Mouse (Mus musculus): ENCODE results near the gene Kdm1b. TPM values are rescaled to one million over a fixed set of nuclear protein-coding genes. Genes with fewer than 3 reads are reported as not detected.

Kdm1b gene
- 15.4 and 16.1 TPM in 2 replicates for polyA plus RNA-seq (2014; fragmentation: Nextera tagmentation; extraction: Ambion mirVana)

DNA sequence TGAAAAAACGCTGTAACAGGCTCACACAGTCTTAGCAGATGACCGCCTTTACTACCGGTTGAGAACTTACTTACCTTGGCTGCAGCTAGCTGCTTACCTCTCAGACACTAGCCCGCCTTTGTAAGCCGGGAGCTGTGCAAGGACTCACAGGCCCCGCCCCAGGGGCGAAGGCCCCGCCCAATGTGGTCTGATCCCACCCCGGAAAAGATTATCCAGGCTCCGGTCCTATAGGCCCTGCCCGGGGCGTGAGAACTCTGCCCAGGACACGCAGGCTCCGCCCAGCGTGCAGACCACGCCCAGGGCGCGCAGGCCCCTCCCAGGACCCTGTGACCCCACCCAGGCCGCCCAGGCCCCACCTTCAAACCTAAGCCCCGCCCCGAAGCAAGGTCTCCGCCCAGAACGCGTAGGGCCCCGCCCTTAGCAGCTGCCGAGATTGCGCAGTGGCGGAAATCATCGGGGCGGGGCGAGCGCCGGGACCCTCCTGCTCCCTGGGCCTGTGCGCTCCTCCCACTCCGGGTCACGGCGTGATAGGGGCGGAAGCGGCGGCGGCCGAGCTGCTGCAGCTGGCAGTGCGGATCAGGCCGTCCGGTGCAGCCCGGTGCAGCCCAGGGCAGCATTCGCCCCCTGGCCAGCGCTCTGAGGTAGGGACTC, at the start of gene Kdm1b:
Gene Kdm1b (plus strand): TSS at position 470 of the 651 bp plus-strand sequence.
- H3K4me2 ChIP-seq (replicated peaks; ENCODE audit: low read depth, low read length), result peak within 1 kb of the TSS; percentile 100
- H3K27me3 ChIP-seq (ENCODE audit: control insufficient read depth, insufficient read depth, low read length), result no peaks in the 10 kb centered on the region
- H3K9ac ChIP-seq (replicated peaks; ENCODE audit: low read depth, low read length), result peak within 1 kb of the TSS; percentile 69
- H3K9me3 ChIP-seq (ENCODE audit: control insufficient read depth, low read depth, low read length), result no peaks in the 10 kb centered on the region
- peak within 1 kb of the TSS; percentile 79 for H3K4me3 ChIP-seq (ENCODE audit: low read depth, low read length)
- H3K36me3 ChIP-seq (ENCODE audit: control insufficient read depth, insufficient read depth, low read length), result no peaks in the 10 kb centered on the region
- peaks cover 11% of the 10 kb centered on the region; the same call in 1 of the 2 replicates for H3K4me1 ChIP-seq (ENCODE audit: control insufficient read depth, insufficient read depth, low read length)
- ATAC-seq (ENCODE audit: insufficient number of reproducible peaks, insufficient read depth, low FRiP score, low read depth), result peak; percentile 97
- WGBS, result under 1% methylated on average over 48 of the region's 48 CpGs
- peak within 1 kb of the TSS; percentile 66; the same call in 1 of the 2 replicates for H3K27ac ChIP-seq (ENCODE audit: low read length)

DNA sequence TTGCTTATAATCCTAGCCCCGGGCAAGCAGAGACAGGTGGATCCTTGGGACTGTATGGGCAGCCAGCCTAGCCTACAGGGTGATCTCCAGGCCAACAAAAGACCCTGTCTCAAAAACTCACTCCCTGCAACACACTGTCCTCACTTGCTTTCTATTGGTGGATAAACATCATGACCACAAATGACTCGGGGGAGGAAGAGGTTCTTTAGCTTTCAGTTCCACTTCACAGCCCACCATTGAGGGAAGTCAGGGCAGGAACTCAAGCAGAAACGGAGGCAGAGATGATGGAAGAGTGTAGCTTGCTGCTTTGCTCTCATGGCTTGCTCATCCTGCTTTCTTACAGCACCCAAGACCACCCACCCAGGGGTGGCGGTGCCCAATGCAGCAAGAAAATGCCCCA, 45.9 kb upstream of the Kdm1b start:
- no peak for ATAC-seq (ENCODE audit: insufficient number of reproducible peaks, insufficient read depth, low FRiP score, low read depth)

DNA sequence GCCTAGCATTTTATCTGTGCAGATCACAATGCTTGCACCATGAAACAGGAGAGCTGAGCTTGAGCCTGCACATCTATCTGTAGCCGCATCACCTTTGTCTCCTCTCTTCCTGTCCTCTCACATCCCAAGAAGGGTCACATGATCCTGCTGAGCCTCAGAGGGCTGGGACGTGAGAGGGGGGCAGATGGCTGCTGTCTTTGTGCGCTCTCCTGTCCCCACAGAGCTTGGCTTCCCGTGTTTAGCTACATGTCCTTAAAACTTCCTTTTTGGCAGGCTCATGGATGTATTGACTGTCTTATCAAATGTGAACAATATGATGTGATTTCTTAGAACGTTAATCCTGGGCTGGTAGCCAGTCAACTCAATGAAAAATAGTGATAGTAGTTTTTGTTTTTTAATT, 43.8 kb upstream of the Kdm1b start:
- Histone ChIP-seq H3K4me3 (ENCODE audit: low read depth, low read length) (no peak overlapping the region), H3K4me1 (ENCODE audit: control insufficient read depth, insufficient read depth, low read length) (no peaks in the 10 kb centered on the region), H3K9ac (replicated peaks; ENCODE audit: low read depth, low read length) (no peak overlapping the region), H3K36me3 (ENCODE audit: control insufficient read depth, insufficient read depth, low read length) (no peaks in the 10 kb centered on the region), H3K4me2 (replicated peaks; ENCODE audit: low read depth, low read length) (no peak overlapping the region), H3K27me3 (ENCODE audit: control insufficient read depth, insufficient read depth, low read length) (no peaks in the 10 kb centered on the region), H3K9me3 (ENCODE audit: control insufficient read depth, low read depth, low read length) (no peaks in the 10 kb centered on the region), H3K27ac (ENCODE audit: low read length) (no peak overlapping the region)
- WGBS, result 42% methylated on average over 5 of the region's 5 CpGs
- ATAC-seq (ENCODE audit: insufficient number of reproducible peaks, insufficient read depth, low FRiP score, low read depth), result no peak

More for the DNA sequence above, 45.9 kb upstream of the Kdm1b start:
- no peaks in the 10 kb centered on the region for H3K36me3 ChIP-seq (ENCODE audit: control insufficient read depth, insufficient read depth, low read length)
- H3K9me3 ChIP-seq (ENCODE audit: control insufficient read depth, low read depth, low read length), result no peaks in the 10 kb centered on the region
- H3K27me3 ChIP-seq (ENCODE audit: control insufficient read depth, insufficient read depth, low read length), result no peaks in the 10 kb centered on the region
- no peak overlapping the region for H3K4me3 ChIP-seq (ENCODE audit: low read depth, low read length)
- WGBS, result 83% methylated on average over 4 of the region's 4 CpGs
- no peak overlapping the region for H3K9ac ChIP-seq (replicated peaks; ENCODE audit: low read depth, low read length)
- H3K27ac ChIP-seq (ENCODE audit: low read length), result no peak overlapping the region
- H3K4me2 ChIP-seq (replicated peaks; ENCODE audit: low read depth, low read length), result no peak overlapping the region
- no peaks in the 10 kb centered on the region for H3K4me1 ChIP-seq (ENCODE audit: control insufficient read depth, insufficient read depth, low read length)

DNA sequence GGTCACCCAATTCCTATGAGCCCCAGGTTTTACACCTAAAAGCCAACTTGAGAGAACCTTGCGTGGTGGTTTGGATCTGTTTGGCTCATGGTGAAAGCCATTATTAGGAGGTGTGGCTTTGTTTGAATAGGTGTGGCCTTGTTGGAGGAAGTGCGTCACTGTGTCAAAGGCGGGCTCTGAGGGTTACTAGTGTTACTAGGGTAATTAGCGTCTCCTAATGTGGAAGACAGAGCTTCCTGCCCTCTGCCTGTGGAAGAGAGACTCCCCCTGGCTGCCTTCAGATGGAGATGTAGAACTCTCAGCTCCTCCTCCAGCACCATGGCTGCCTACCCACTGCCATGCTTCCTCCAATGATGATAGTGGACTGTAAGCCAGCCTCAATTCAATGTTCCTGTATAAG, 41.7 kb upstream of the Kdm1b start:
- no peak overlapping the region for H3K9ac ChIP-seq (replicated peaks; ENCODE audit: low read depth, low read length)
- no peaks in the 10 kb centered on the region for H3K36me3 ChIP-seq (ENCODE audit: control insufficient read depth, insufficient read depth, low read length)
- no peak for ATAC-seq (ENCODE audit: insufficient number of reproducible peaks, insufficient read depth, low FRiP score, low read depth)
- 89% methylated on average over 4 of the region's 4 CpGs for WGBS
- no peaks in the 10 kb centered on the region for H3K4me1 ChIP-seq (ENCODE audit: control insufficient read depth, insufficient read depth, low read length)
- H3K4me3 ChIP-seq (ENCODE audit: low read depth, low read length), result no peak overlapping the region
- no peaks in the 10 kb centered on the region for H3K27me3 ChIP-seq (ENCODE audit: control insufficient read depth, insufficient read depth, low read length)
- H3K27ac ChIP-seq (ENCODE audit: low read length), result no peak overlapping the region
- H3K9me3 ChIP-seq (ENCODE audit: control insufficient read depth, low read depth, low read length), result no peaks in the 10 kb centered on the region
- H3K4me2 ChIP-seq (replicated peaks; ENCODE audit: low read depth, low read length), result no peak overlapping the region

DNA sequence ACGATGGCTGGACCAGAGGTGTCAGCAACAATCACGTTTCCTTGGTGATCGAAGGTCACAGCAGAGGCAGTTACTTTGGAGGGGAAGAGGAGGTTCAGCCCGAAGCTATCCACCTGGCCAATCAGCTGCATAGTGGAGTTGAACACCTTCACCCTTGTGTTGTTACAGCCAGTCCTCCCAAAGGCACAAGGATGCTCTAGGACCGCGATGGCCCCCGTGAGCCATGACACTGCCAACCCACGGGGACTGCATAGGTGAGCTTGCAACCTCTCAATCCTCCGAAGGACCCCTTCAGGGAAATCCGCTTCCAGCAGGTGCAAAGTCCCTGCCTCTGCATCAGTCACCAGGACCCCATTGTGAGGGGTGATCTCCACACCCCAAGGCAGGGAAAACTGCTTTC, 29.6 kb upstream of the Kdm1b start:
- Histone ChIP-seq H3K9ac (replicated peaks; ENCODE audit: low read depth, low read length) (no peak overlapping the region), H3K4me1 (ENCODE audit: control insufficient read depth, insufficient read depth, low read length) (0 out of 2 replicates have a peak, but pooled peaks cover 4% of the 10 kb centered on the region), H3K27ac (ENCODE audit: low read length) (no peak overlapping the region), H3K4me2 (replicated peaks; ENCODE audit: low read depth, low read length) (peak overlapping the region; percentile 99), H3K4me3 (ENCODE audit: low read depth, low read length) (peak overlapping the region; percentile 51; the same call in 1 of the 2 replicates), H3K27me3 (ENCODE audit: control insufficient read depth, insufficient read depth, low read length) (peaks cover 5% of the 10 kb centered on the region; the same call in 1 of the 2 replicates), H3K9me3 (ENCODE audit: control insufficient read depth, low read depth, low read length) (peaks cover 26% of the 10 kb centered on the region; the same call in 1 of the 2 replicates), H3K36me3 (ENCODE audit: control insufficient read depth, insufficient read depth, low read length) (no peaks in the 10 kb centered on the region)
- ATAC-seq (ENCODE audit: insufficient number of reproducible peaks, insufficient read depth, low FRiP score, low read depth), result no peak
- WGBS, result 60% methylated on average over 10 of the region's 10 CpGs

DNA sequence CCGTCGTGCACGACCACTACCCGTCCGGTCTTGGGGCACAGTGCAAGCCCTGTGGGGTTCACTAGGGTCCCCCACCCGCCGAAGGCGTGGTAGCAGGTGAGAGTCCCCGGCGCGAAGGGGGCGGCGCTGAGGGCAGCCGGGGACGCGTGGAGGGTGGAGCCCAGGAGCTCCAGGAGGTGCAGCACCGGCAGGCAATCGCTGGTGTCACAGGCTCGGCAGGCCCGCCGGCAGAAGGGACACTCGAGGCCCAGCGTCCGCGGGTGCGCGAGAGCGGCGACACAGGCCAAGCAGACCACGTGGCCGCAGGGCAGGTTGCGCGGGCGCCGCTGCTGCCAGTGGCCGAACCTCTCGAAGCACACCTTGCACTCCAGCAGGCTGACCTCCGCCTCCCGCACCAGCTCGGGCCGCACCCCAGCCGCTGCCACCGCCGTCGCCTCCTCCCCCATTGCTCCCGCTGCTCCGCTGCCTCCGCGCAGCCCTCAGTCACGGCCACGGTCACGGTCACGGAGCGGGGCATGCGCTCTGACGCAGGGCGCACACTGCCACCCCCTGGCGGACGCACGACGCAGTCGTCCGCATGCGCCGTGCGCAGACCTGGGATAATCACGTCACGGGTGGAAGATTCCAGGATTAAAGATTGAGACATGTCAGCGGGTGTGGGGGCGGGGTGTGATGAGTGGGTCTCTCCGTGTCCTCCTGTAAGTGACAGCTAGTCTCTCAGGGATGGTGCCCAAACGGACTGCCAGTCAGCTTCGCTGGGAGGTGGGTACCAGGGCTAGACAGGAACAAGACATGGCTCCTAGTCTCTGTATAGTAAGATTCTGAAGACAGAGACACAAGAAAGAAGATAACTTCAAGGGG, 28.7 kb upstream of the Kdm1b start, which contains the start of gene Nhlrc1:
Gene Nhlrc1 (minus strand): TSS at position 517 of the 861 bp plus-strand sequence.
- H3K27ac ChIP-seq (ENCODE audit: low read length), result no peak within 1 kb of the TSS
- ATAC-seq (ENCODE audit: insufficient number of reproducible peaks, insufficient read depth, low FRiP score, low read depth), result peak; percentile 78
- H3K27me3 ChIP-seq (ENCODE audit: control insufficient read depth, insufficient read depth, low read length), result peaks cover 5% of the 10 kb centered on the region; the same call in 1 of the 2 replicates
- peak within 1 kb of the TSS; percentile 99 for H3K4me2 ChIP-seq (replicated peaks; ENCODE audit: low read depth, low read length)
- WGBS, result 4% methylated on average over 60 of the region's 73 CpGs
- H3K36me3 ChIP-seq (ENCODE audit: control insufficient read depth, insufficient read depth, low read length), result no peaks in the 10 kb centered on the region
- 0 out of 2 replicates have a peak, but pooled peaks cover 4% of the 10 kb centered on the region for H3K4me1 ChIP-seq (ENCODE audit: control insufficient read depth, insufficient read depth, low read length)
- H3K9me3 ChIP-seq (ENCODE audit: control insufficient read depth, low read depth, low read length), result peaks cover 23% of the 10 kb centered on the region; the same call in 1 of the 2 replicates
- H3K9ac ChIP-seq (replicated peaks; ENCODE audit: low read depth, low read length), result peak within 1 kb of the TSS; percentile 29; the same call in 1 of the 2 replicates
- H3K4me3 ChIP-seq (ENCODE audit: low read depth, low read length), result peak within 1 kb of the TSS; percentile 51

DNA sequence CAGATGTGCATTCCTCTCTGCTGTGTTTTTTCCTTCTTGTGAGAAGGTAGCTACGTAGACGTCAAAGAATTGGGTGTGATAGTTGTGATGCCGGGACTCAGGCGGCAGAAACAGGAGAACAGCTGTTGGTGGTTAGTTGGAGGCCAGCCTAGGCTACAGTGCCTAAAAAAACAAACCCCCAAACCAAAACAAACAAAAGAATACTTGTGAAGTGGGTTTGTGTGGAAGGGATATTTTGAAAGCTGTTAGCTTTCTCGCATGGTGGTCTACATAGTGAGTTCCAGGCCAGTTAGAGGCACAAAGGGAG, 28.2 kb upstream of the Kdm1b start:
- WGBS, result 76% methylated on average over 5 of the region's 5 CpGs
- H3K9ac ChIP-seq (replicated peaks; ENCODE audit: low read depth, low read length), result no peak overlapping the region
- H3K9me3 ChIP-seq (ENCODE audit: control insufficient read depth, low read depth, low read length), result peaks cover 22% of the 10 kb centered on the region; the same call in 1 of the 2 replicates
- no peak for ATAC-seq (ENCODE audit: insufficient number of reproducible peaks, insufficient read depth, low FRiP score, low read depth)
- no peak overlapping the region for H3K27ac ChIP-seq (ENCODE audit: low read length)
- peaks cover 5% of the 10 kb centered on the region; the same call in 1 of the 2 replicates for H3K27me3 ChIP-seq (ENCODE audit: control insufficient read depth, insufficient read depth, low read length)
- H3K4me3 ChIP-seq (ENCODE audit: low read depth, low read length), result peak overlapping the region; percentile 51; the same call in 1 of the 2 replicates
- peak overlapping the region; percentile 99 for H3K4me2 ChIP-seq (replicated peaks; ENCODE audit: low read depth, low read length)
- H3K4me1 ChIP-seq (ENCODE audit: control insufficient read depth, insufficient read depth, low read length), result 0 out of 2 replicates have a peak, but pooled peaks cover 4% of the 10 kb centered on the region
- no peaks in the 10 kb centered on the region for H3K36me3 ChIP-seq (ENCODE audit: control insufficient read depth, insufficient read depth, low read length)

DNA sequence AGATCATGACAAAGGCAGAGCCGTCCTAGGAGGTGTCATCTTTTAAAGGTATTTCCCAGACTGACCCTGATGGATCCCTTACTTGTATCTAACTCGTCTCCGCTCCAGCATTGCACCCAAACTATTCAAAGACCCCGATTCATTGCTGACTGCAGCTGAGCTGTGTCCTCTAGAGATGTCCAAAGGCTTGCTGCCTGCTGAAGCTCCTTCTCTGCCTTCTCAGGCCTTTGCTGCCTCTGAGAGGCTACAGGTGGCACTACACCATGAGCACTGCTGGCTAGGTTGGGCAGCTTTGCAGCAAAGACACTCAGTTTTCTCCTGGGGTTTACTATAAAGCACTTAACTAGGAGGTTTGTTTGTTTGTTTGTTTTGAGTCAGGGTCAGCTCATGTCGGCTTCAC, 26.0 kb upstream of the Kdm1b start:
- Histone ChIP-seq H3K9me3 (ENCODE audit: control insufficient read depth, low read depth, low read length) (peaks cover 8% of the 10 kb centered on the region; the same call in 1 of the 2 replicates), H3K27me3 (ENCODE audit: control insufficient read depth, insufficient read depth, low read length) (peaks cover 5% of the 10 kb centered on the region; the same call in 1 of the 2 replicates), H3K36me3 (ENCODE audit: control insufficient read depth, insufficient read depth, low read length) (no peaks in the 10 kb centered on the region), H3K4me1 (ENCODE audit: control insufficient read depth, insufficient read depth, low read length) (0 out of 2 replicates have a peak, but pooled peaks cover 4% of the 10 kb centered on the region), H3K27ac (ENCODE audit: low read length) (no peak overlapping the region), H3K9ac (replicated peaks; ENCODE audit: low read depth, low read length) (no peak overlapping the region), H3K4me2 (replicated peaks; ENCODE audit: low read depth, low read length) (no peak overlapping the region), H3K4me3 (ENCODE audit: low read depth, low read length) (no peak overlapping the region)
- ATAC-seq (ENCODE audit: insufficient number of reproducible peaks, insufficient read depth, low FRiP score, low read depth), result no peak
- WGBS, result 43% methylated on average over 5 of the region's 5 CpGs

Measured in stomach, embryonic 14.5 days (tissue).